Mouse (Mus musculus) adrenal gland, adult 18-20 months (tissue): ENCODE results near the gene Tjp3. TPM values are rescaled to one million over a fixed set of nuclear protein-coding genes. Genes with fewer than 3 reads are reported as not detected.

Experiments used
- DNase-seq, 2 experiments: peaks; one replicate each; pipeline ENCODE4 v3.0.0; 2021 to 2022; ENCODE audit warnings: low spot score in 2 of 2
- total RNA-seq, 2 experiments: library from RNA; stranded (reverse); gene quantifications; 1 replicate in 1 of 2; 2 replicates in 1 of 2; pipeline ENCODE4 v1.2.3; 2021

Tjp3 gene
- total RNA-seq, 2 experiments from 2014 or later: 1.1 to 1.6 TPM

DNA sequence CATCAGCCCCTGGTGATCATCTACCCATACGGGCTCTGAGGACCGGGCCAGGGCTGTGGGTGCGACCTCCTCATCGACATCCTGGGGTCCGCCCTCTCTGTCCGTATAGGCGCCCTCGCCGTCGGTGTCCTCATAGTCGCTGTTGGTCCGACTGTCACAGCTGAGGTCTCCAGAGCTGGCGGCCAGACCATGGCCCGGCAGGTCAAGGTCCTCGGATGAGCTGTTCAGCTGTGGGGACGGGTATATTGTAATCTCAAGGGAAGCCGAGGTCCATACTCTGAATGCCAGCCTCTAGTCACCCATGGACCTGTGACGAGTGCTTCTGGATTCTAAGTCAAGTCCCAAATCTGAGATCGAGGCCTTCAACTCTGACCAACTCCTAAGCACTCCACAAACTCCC is 17.5 kb downstream of the Tjp3 start:
- DNase-seq: no peak

GRCm38 (mm10) chr10:81272356-81272755 is 19.0 kb downstream of the Tjp3 start:
- no peak for DNase-seq

GRCm38 (mm10) chr10:81268643-81269412 is 22.6 kb downstream of the Tjp3 start:
- DNase-seq: no peak

- peak; percentile 70 to 81 for DNase-seq
These were observed 23.3 kb downstream of the Tjp3 start for GRCm38 (mm10) chr10:81268056-81268455.

- peak; percentile 94 to 95 for DNase-seq
These were observed 24.9 kb downstream of the Tjp3 start, which contains the start of the genes Mrpl54 and Apba3 for GRCm38 (mm10) chr10:81266211-81267105. Mrpl54 (minus strand) TSS chr10:81266934. Apba3 (plus strand) TSS chr10:81266960.

DNA sequence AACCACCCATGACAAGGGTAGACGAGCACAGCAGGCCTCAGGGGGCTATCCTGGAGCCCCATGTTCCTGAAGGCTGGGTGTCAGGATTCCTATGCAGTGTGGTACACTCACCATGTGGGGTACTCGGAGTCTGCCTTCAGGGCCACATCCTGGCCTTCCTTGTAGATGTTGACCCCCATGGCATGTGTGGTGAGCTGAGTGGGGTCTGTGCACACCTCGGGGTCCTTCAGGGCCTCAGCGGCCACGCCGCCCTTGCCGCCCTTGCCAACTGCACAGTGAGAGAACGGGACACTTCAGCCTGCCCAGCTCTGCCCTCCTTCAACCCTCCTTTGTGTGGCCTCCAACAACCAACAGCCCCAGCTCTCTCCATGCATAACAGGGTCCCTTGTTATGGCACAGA is 25.8 kb downstream of the Tjp3 start:
- no peak for DNase-seq

GRCm38 (mm10) chr10:81261025-81261424 is 30.4 kb downstream of the Tjp3 start:
- DNase-seq: no peak

DNA sequence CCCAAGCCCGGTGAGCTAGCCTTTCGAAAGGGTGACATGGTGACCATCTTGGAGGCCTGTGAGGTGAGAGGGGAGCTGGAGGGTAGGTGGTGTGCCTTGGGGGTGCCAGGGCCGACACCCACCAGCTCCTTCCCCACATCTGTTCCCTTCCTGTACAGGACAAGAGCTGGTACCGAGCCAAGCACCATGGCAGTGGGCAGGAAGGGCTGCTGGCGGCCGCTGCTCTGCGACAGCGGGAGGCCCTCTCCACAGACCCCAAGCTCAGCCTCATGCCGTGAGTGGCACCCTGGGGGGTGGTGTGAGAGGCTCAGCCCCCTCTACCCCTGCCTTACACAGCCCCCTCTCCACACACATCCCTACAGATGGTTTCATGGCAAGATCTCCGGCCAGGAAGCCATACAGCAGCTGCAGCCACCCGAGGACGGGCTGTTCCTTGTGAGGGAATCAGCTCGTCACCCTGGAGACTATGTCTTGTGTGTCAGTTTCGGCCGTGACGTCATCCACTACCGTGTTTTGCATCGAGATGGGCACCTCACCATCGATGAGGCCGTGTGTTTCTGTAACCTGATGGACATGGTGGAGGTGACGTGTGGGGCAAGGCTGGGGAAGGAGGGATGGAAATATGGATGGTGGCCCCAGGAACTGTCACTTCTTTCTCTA is 32.0 kb downstream of the Tjp3 start:
- no peak for DNase-seq

DNA sequence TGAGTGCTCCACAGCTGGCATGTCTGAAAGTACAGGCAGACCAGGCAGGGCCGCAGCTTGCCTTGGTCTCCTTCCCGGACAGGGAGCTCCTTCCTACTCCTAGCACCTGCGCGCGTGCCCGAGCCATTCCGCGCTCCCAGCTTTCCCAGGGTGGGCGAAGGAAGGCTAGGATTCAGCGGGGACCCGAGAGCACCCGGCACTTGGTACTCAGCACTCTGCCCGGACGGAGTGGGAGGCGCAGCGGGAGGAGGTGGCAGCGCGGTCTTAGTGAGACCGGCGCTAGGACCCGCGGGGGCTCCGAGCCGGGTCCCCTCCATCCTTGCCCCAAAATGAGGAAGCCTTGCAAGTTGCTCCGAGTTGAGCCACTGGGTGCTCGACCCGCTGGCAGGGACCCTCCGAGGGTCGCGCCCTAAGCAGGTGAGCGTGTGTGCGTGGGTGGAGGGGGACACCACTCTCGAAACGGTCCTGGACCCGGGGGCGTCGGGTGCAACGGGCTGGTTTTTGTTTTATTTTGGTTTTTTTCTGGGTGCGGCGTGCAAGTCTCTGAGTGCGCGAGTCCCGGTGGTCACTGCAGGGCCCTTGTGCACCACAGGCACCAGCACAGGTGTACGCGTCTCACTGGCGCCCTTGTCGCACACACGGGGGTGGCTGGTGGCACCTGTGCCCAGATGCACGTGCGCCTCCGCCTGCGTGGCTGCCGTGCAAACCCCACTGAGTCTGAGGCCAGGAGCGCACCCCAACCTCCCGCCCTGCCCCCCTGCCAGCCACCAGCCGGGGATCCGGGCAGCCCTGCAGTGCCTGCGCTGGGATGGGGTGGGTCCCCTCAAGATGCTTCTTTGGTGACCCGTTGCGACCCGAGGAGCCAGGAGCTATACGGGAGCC is 34.0 kb downstream of the Tjp3 start:
- DNase-seq: no peak

GRCm38 (mm10) chr10:81254886-81255285 is 36.5 kb downstream of the Tjp3 start:
- no peak for DNase-seq

DNA sequence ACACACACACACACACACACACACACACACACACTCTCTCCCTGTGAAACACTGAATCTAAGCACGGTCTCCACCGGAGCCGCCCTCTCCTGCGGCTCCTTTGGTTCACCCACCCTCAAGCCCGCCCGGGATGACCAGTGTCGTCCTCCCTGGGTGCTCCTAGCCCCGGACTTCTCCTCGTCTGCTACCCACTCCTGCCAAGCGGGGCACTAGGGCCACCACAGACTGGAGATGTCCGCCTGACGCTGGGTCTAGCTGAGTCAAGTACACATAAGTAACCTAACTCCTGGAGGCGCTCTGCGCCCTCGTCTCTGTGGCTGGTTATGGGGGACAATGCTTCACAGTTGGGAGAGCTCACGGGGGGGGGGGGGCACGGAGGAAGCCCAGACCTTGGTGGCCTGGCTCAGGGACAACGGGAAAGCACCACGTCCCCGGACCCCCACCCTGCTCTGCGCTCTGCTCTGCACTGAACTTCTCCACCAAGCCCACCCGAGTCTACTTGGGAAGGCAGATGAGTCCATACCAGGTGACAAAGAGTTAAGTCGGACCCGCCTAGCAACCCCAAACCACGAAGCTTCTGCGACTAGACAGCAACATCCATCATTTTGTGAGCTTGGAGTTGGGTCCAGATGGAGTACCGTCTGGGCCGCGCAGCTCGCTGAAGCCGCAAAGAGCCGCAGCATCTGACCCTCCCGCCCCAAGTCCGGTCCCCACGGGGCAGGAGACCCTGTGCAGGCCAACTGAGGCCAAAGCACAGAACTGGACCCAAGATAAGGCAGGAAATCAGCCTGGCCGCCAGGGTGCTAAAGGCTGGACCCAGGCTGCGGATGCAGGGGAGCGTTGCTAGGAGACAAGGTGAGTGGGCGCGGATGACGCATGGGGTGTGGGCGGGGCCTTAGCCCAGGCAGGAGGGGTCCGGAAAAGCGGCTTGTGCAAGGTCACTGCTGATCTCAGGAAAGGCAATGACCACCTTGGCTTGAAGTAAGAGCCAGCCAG is 38.7 kb downstream of the Tjp3 start, which contains the start of gene Matk:
Matk (plus strand) TSS at position 512 of the 996 bp plus-strand sequence.
- peak in 1 of 2 experiments; percentile 56 for DNase-seq

- no peak for DNase-seq
These were observed 41.9 kb downstream of the Tjp3 start for GRCm38 (mm10) chr10:81249442-81249841.

DNA sequence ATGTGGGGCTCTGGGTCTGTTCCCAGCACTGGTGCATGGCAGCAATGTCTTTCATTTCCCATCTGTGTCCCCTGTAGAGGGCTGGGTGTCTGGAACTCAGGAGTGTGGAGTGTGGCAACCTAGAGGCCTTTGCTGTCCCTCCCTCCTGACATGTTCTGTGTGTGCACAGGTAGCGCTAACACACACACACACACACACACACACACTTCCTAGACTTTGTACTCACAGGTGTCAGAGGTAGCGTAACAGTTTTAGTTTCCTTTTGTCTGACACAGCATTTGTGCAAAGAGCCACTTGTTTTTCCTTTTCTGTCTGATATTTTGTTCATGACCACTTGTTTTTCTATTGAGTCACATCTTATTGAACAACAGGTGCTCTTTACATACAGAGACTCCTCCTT is 43.6 kb downstream of the Tjp3 start:
- DNase-seq: no peak

GRCm38 (mm10) chr10:81245166-81245565 is 46.2 kb downstream of the Tjp3 start:
- no peak for DNase-seq

GRCm38 (mm10) chr10:81244595-81244994 is 46.8 kb downstream of the Tjp3 start:
- DNase-seq: peak; percentile 82 to 84

- DNase-seq: no peak
These were observed 47.2 kb downstream of the Tjp3 start for GRCm38 (mm10) chr10:81244146-81244545.

DNA sequence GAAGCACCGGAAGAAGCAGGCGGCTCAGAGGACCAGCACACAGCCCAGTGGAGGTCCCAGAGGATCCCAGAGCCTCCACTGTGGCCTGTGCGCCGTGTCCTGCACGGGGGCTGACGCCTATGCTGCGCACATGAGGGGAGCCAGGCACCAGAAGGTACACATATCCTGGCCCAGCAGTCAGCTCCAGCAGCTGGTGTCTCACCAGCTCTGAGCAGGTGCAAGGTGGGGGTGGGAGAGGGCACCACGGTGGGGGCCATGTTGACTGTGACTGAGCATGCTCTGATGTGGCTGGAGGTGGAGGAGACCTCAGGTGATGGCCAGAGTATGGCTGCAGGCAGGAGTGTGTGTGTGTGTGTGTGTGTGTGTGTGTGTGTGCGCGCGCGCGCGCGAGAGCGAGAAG is 49.4 kb downstream of the Tjp3 start:
- no peak for DNase-seq

GRCm38 (mm10) chr10:81240876-81241275 is 50.5 kb downstream of the Tjp3 start:
- DNase-seq: peak in 1 of 2 experiments; percentile 62

DNA sequence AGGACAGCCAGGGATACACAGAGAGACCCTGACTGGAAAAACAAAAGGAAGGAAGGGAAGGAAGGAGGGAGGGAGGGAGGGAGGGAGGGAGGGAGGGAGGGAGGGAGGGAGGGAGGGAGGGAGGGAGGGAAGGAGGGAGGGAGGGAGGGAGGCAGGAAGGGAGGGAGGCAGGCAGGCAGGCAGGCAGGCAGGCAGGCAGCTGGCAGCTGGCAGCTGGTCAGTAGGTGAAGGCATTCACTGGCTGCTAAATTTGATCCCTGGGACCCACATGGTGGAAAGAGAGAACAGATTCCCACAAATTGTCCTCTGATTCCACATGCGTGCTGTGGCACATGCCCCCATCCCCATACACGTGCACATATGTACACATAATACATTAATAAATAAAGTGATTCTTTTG is 52.8 kb downstream of the Tjp3 start:
- no peak for DNase-seq
